Mouse (Mus musculus) spleen, postnatal 14 days (tissue): ENCODE data around the gene Borcs7.
A peak's percentile ranks its signal among the peaks of the same experiment; 100 is the strongest.

ENCODE experiments used
- DNase-seq, 2 experiments: peaks; one replicate each; pipeline ENCODE4 v3.0.0; 2021 to 2022; ENCODE audit warnings: low spot score in 2 of 2

Gene Borcs7

DNA sequence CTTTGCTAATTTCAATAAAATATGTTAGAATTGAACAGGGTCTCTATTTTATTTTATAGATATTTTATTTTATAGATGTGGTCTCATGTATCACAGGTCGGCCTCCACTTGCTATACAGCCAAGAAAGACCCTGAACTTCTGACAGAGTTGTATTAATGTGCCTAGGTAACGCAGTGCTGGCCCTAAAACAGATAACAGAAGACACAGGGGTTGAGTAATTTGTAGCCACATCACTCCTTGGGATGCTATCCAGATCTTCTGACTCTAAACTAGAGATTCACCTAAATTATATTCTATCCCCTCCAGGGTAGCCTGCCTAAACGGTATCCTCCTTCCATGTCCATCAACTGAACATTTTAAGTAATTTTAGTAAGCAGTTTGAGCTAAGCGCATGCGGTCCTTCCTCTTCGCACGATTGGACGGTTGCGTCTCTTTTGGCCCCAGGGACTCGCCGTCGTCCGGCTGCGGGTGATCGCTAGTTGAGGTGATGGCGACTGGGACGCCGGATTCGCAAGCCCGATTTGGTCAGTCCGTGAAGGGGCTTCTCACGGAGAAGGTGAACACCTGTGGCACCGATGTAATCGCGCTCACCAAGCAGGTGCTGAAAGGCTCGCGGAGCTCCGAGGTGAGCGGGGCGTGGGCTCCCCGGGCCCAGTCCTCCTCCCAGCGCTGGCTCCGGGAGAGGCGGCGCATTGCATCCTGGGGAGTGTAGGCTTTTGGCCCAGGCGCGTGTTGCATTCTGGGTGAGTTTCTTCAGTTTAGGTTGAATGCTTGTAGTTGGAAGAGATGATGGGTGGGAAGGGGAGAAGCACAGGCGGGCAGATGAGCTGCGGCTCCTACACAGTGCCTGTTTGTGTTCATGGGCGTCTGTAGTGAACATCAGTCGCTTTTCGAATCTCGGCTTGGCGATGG, at the start of gene Borcs7:
Gene Borcs7, plus strand, starts transcription at position 447 of the 913 bp plus-strand sequence.
- DNase-seq, result peak; percentile 69 to 79

DNA sequence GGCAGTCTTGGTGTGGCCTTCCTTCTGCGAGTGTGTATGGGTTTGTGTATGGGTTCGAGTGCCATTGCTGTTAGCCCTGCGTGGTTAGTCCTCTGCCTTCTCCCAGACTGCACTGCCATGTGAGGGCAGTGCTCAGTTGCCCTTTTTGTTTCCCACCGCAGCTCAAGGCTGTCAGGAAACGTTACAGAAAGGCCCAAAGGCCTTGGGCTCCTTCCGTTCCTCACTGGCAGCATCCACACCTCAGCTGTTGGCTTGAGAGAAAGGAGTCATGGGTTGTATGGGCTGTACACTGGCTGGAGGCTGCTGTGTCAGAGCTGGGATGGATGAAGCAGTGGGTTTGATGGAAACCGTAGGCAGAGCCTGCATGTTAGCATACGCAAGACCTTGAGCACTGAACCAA, 48.9 kb upstream of the Borcs7 start:
- no peak for DNase-seq

DNA sequence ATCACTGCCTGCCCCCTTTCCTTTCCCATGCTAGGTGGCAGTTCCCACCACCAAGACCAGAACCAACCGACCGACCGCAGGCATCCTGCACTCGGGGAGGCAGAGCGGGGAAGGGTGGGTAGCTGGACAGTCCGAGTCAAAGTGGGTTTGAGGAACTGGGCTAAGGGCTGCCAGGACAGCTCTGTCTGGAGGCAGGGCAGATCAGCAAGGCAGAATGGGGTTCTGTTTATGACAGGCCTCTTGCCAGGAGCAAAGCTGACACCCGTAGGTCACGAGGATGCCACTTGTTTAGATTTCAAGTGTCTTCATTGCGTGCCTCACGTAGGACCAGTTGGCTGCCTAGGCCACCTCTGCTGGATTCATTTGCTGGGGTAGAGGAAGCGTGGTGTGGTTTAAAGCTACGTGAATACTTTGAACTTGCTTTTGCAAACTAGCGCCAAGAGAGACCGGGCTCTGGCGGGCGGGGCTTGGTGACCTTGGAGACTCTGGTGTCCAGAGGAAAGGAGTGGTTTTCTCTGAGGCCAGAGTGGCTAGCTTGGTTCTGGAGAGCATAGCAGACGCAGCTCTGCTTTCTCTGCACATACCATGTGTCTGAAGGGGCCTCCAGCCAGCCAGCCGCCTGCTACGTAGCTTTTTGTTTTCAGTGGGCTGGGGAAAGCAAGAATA, 48.2 kb upstream of the Borcs7 start:
- DNase-seq, result no peak

DNA sequence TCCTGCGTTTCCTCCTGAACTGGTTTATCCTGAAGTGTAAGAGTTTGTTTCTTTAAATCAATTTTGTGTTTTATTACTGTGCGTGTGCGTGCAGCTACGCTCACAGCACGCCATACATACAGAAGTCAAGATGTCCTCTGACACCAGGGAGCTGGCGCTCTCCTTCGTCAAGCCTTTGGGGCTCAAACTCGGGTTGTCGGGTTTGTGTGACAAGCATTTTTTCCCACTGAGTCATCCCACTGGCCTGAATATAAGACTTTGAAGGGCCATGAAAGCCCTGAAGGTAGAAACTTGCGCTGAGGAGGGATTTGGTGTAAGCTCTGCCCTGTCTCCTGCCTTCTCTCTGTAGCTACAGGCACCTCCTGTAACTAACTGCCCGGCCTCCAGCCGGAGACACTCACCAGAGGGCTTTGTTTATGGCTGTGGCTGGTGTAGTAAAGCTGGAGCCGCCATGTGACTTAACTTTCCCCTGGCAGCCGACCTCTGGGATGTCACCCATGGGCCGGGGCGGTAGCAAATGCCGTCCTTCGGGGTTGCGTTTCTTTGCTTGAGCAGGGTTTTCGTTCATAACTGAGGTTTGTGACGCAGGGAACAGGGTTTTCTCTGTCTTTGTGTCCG, 47.5 kb upstream of the Borcs7 start:
- DNase-seq, result no peak

DNA sequence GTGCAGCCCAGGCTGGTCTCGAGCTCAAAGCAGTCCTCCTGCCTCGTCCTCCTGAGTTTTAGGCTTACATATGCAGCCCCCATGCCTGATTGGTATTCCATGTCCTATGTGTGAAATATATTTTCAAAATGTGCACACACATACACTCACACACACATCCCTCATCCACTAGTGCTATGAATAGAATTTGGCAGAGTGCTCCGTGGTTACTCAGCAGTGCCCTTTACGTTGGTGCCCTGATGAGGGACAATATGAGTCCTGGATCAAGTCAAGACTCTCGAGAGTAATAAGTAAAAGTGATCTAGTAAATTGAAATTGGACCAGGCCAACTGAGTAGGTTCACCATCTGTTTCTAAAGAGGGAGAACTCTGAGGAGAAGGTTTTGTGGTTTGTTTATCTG, 46.5 kb upstream of the Borcs7 start:
- DNase-seq, result no peak

DNA sequence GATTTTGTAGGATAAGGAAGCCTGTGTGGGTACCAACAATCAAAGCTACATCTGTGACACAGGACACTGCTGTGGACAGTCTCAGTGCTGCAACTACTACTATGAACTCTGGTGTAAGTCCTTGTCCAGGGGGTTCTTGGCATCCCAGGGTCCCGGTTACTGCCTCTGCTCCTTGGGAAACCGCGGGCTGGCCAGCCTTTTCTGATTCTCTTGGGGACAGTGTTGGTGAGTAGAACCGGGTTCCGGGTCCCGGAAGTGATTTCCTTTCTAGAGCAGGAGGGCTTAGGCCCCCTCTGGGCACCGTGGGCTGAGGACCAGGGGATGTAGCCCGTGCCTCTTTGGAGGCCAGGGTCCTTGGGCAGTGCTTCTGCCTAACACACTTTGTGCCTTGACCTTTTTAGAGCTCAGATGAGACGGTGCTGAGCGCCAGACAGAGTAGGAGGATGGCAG, 45.3 kb upstream of the Borcs7 start:
- no peak for DNase-seq

DNA sequence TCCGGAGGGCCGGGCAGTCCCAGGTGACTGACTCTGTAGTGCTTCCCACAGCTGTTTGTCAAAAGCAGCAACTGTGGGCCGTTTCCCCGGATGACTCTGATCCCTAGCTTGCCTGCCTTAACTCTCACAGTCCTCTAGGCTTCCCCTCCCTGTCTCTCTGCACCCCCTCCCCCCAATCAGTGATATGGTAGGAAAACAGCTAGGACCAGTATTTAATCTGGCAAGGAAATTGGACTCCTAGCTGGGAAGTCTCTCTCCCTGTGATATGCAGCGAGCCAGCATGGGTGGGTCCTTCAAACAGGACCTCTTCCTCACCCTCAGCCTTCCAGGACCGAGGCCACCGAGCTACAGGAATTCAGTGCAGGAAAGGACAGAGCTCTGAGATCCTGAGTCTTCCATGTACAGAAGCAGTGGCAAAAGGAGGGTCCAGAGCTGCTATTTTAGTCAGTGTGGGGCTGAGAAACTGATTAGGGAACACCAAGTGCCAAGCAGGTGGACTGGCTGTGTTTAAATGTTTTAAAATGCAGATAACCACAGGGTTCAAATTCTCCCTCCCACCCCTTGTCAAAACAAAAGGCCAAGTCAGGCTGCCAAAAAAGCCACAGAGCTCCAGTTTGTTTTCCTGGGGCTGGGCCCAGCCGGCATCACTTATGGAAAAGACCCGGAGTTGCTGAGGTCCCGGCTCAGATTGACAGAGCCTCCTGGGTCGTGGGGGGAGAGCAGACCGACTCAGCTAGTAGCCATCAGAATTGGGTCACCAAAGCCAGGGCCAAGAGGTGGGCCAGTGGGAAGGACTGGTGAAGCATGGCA, 44.7 kb upstream of the Borcs7 start:
- no peak for DNase-seq

DNA sequence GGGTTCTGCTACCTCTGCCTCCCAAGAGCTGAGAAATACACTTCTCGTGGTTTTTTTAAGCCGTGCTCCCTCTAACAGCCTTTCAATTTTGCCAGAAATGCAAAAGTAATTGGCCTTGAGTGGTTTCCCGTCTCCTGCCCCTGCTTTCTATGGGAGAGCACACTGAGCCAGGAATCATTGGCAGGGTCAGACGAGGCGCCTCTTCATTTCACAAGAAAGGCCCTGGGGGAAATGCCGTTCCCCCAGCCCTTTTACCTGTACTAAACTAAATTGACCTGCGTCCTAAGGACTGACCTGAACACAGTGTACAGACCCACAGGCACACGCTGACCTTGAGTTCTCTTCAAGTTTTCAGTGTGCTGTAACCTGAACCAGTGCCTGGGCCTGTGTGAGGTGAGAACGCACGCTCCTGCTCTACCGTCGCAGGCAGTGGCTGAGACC, 43.6 kb upstream of the Borcs7 start:
- no peak for DNase-seq

DNA sequence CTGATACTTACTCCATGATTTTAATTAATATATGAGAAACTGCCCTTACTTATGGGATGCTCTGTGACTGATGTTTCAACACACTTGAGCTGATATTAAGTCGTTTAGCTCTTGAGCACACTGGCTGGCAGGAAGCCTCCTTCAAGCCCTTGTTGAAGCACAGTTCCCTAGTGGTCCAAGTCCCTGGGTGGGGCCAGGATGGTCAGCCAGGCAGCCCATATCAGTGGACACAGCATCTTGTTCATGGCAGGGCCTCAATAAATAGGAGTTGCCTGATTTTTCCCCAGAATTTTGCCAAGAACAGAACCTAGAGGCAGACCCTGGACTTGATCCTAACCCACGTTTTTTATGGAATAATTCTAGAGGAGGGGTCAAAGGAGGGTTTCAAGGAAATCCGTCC, 42.5 kb upstream of the Borcs7 start:
- no peak for DNase-seq

DNA sequence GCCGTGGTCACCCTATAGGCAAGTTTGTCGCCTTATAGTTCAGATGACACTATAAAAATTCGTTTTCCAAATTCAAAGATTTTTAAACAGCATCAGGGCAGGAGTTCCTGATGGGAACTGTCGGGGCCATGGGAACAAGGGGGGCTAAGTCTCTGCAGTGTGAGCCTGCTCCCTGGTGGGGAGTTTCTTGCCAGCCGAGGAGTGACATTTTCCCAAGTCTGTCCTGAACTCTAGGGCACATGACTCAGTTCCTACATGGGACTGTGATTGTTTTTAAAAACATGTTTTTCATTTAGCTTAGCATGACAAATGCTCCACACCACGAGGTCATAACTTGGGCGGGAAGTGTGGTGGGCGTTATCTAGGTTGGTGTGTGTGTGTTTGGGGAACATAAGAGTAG, 41.9 kb upstream of the Borcs7 start:
- no peak for DNase-seq

DNA sequence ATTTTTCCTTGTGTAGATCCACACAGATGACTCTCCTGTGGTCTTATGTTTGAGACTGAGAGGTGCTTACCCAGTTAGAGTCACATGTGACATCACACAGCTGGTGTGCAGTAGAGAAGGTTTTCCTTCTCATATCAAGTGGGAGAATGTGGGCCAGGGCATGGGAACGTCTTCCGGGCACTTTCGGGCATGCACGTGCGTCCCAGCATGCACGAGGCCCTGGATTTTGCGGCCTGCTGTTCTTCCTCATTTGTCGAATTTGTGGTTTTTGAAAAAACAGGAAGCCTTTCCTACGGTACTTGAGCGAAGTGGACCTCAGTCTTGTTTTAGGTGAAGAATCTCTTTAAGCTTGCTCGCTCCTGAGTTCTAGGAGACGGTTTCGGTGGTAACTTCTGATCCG, 41.1 kb upstream of the Borcs7 start:
- DNase-seq, result no peak

DNA sequence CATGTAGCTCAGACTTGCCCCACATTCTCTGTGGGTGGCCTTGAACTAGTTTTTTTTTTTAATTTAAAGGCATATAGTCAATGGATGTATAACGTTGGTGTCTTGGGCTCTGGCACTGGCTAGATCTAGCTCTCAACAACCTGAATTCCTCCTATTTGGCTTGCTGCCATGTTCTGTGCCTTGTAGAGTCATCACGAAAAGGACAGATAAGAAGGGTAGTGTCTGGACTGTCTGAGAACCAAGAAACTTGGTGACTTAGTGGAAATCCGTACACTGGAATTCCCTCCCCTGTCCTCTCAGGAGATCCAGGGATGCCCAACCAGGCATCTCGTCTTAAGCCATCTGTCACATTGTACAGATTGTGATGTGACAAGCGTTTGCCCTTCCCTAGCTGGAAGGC, 36.5 kb upstream of the Borcs7 start:
- DNase-seq, result no peak

DNA sequence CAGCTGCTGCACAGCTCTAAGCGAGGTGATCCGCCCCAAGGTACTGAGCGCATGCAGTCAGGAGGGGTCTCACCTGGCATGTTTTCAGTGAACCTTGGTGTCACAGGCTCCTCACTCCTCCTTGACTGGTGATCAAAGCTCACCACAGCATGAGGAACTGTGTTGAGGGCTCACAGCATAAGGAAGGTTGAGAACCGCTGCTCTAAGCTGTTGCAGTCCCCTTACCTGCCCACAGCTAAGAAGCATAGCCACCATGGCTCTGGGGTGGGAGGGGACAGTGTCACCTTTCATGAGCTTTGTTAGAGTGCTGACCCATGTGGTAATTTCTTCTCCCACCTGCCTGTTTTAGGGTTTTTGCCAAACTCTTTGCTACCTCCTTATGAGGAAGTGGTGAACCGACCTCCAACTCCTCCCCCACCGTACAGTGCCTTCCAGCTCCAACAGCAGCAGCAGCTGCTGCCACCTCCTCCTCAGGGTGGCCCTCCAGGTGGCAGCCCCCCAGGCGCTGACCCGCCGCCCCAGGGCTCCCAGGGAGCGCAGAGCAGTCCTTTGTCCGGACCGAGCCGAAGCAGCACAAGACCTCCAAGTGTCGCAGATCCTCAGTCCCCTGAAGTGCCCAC, 36.0 kb upstream of the Borcs7 start:
- no peak for DNase-seq

DNA sequence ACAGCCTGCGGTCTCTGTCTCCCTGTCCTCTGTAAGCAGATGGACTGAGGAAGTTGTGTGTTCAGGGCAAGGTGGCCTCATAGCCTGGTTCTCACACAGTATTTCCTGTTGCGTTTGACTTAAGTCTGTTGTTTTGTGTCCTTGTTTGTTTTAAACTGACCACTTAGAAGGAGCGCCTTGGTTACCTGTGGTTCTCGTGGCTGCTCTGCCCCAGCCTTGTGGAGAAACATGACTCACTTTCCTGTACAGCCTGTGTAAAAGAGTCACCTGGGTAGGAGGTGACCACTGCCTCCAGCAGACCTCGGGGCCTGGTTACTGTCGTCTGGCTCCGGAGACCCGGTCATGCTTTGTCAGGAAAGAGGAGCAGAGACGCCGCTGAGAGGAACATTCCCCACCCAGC, 34.1 kb upstream of the Borcs7 start:
- no peak for DNase-seq

DNA sequence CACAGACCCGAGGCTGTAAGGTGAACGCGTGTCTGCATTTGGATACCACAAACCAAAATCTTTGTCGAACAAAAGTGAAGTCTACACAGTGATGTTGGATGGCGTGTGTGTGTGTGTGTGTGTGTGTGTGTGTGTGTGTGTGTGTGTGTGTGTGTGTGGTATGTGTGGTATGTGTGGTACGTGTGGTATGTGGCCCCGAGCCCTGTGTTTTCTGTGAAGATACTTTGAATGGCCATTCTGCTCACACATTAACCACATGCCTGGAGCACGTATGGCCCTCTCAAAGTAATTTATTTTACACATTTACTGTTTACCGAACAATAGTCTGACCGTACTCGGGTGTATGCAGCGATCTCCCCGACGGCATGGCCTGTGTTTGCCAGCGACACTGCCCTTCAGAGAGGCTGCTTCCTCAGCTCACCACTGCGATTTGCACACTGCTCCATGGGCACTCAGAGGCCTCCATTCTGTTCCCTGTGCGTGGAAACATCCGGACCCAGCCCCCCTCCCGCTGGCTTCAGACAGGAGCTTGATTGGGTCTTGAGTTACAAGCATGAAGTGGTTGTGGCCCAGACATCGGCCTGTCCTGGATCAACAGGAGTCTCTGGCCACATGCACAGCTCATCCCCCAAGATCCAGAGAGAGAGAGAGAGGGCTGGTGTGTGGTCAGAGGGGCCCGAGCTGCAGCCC, 33.4 kb upstream of the Borcs7 start:
- no peak for DNase-seq

DNA sequence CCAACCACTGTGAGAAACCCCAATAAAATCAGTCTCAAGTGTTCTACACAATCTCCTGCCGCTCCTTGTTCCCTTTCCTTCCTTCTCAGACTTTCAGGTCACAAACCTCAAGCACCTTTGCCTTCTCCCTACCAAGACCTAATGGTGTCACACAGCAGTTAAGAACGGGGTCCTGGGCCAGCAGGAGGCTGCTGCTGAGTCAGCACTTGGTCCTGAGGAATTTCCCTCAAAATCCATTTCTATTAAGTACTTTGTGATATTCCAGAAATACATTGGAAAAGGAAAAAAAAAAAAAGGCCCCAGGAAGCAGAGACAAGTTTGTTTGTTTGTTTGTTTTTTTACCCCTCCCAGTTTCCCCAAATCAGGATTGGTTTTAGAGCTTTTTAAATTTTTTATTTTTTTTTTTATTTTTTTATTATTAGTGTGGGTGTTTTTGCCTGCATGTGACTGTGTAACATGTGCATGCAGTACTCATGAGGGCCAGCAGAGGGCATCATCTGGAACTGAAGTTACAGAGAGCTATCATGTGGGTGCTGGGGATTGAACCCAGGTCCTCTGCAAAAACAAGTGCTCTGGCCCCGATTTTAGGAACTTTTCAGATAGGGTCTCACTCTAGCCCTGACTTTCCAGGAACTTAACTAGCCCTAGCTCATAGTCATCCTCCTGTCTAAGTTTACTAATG, 32.2 kb upstream of the Borcs7 start:
- DNase-seq, result peak in 1 of 2 experiments; percentile 24

DNA sequence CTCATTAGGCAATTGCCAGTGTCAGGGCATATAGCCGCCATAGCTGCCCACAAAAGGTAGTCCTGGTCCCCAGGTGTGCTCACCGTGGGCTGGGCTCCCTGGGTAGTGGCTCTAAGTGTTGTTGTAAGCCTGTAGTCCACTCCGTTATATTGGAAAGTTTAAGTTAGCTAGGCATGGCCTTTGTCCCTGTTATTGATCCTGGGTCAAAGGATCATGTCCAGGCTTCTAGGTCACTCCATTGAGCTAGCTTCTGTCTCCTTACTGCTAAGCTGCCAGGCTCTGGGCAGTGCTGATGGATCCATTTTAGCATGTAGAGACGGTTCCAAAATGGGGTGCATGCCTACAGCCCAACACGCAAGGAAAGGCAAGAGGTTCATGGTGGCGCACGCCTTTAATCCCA, 31.4 kb upstream of the Borcs7 start:
- DNase-seq, result no peak

DNA sequence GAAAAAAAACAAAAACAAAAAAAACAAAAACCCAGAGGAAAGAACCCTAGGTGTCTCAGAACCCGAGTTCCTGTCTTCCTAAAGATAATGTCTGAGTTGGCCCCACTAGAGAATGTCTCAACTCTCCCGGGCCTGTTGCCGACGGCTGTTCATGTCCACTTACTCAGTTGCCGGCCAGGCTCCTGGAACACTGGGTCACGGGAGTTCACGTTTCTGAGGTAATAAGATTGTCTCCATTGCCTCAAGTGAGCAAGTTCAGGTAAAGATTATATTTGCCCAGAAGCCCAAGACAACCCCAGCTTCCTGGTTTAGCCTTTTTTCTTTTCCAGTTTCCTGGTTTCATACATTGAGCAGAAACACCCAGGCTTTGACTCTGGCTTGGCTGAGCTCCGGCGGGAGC, 30.9 kb upstream of the Borcs7 start:
- DNase-seq, result no peak

DNA sequence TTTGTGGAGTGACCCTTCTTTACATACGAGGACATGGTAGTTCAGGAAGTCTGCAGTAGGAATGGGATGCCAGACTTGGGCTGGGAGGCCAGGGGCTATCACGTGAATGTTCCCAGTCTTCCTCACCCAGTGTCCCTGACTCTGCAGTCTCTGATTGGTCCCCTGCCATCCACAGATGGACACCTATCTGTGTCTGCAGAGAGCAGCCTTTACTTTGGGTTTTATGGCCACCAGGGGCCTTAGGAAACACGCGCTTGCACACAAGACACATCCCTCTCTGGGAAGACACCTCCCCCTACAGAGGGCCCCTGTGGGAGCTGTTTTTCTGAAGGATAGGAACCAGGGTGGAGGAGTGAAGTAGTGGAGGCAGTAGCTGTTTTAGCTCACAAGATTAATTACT, 28.2 kb upstream of the Borcs7 start:
- DNase-seq, result no peak

DNA sequence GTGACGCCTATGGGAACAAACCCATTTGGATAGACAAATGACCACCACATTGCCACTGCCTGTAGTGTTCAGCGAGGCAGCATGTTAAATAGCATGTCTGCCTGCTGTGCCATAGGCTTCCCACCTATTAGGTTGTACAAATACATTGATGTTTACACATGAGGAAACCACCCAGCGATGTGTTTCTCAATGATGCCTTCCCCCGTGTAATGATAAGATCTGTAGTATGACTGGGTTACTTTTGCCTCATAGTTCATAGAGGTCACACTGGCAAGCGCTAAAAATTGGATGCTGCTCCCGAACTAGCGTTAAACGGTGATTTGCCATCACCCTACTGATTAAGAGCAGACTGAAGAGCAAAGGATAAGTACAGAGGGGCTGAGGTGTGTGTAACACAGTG, 27.5 kb upstream of the Borcs7 start:
- DNase-seq, result no peak
